Mouse (Mus musculus): ENCODE results near the gene Myl3. TPM values are rescaled to one million over a fixed set of nuclear protein-coding genes. Genes with fewer than 3 reads are reported as not detected.

Myl3 gene
- polyA plus RNA-seq, 1 experiment from 2014 or later: 3.5 TPM

GRCm38 (mm10) chr9:110752917-110753435 is 11.3 kb downstream of the Myl3 start:
- DNase-seq (ENCODE audit: low spot score): no peak
- H3K4me3 ChIP-seq: no peak overlapping the region
- H3K9me3 ChIP-seq (replicated peaks): no peaks in the 10 kb centered on the region
- H3K36me3 ChIP-seq: no peaks in the 10 kb centered on the region
- 82% methylated on average over 4 of the region's 4 CpGs for WGBS
- H3K27ac ChIP-seq: 0 out of 2 replicates have a peak overlapping the region, but pooled peaks have one; percentile 72
- peaks cover 54% of the 10 kb centered on the region for H3K27me3 ChIP-seq (ENCODE audit: low read depth, poor library complexity, severe bottlenecking)
- peaks cover 61% of the 10 kb centered on the region for H3K4me1 ChIP-seq

- no peak for DNase-seq (ENCODE audit: low spot score)
- Histone ChIP-seq H3K4me3 (no peak overlapping the region), H3K4me1 (peaks cover 60% of the 10 kb centered on the region), H3K27ac (no peak overlapping the region), H3K27me3 (ENCODE audit: low read depth, poor library complexity, severe bottlenecking) (peaks cover 50% of the 10 kb centered on the region), H3K9me3 (replicated peaks) (no peaks in the 10 kb centered on the region), H3K36me3 (no peaks in the 10 kb centered on the region)
- 89% methylated on average over 4 of the region's 4 CpGs for WGBS
Observed at GRCm38 (mm10) chr9:110753773-110754172, 12.1 kb downstream of the Myl3 start.

GRCm38 (mm10) chr9:110757816-110758215 is 16.2 kb downstream of the Myl3 start:
- 0 out of 2 replicates have a peak overlapping the region, but pooled peaks have one; percentile 11 for H3K27ac ChIP-seq
- H3K4me1 ChIP-seq: peaks cover 43% of the 10 kb centered on the region
- H3K4me3 ChIP-seq: no peak overlapping the region
- H3K9me3 ChIP-seq (replicated peaks): no peaks in the 10 kb centered on the region
- H3K36me3 ChIP-seq: no peaks in the 10 kb centered on the region
- WGBS: 80% methylated on average over 5 of the region's 5 CpGs
- H3K27me3 ChIP-seq (ENCODE audit: low read depth, poor library complexity, severe bottlenecking): peaks cover 35% of the 10 kb centered on the region
- no peak for DNase-seq (ENCODE audit: low spot score)

- H3K27me3 ChIP-seq (ENCODE audit: low read depth, poor library complexity, severe bottlenecking): peaks cover 35% of the 10 kb centered on the region
- peaks cover 42% of the 10 kb centered on the region for H3K4me1 ChIP-seq
- no peaks in the 10 kb centered on the region for H3K36me3 ChIP-seq
- WGBS: 72% methylated on average over 8 of the region's 8 CpGs
- no peak overlapping the region for H3K4me3 ChIP-seq
- H3K9me3 ChIP-seq (replicated peaks): no peaks in the 10 kb centered on the region
- DNase-seq (ENCODE audit: low spot score): no peak
- 0 out of 2 replicates have a peak overlapping the region, but pooled peaks have one; percentile 19 for H3K27ac ChIP-seq
Observed at GRCm38 (mm10) chr9:110758605-110759004, 16.9 kb downstream of the Myl3 start.

GRCm38 (mm10) chr9:110759265-110759664 is 17.6 kb downstream of the Myl3 start:
- Histone ChIP-seq H3K4me3 (no peak overlapping the region), H3K4me1 (peaks cover 39% of the 10 kb centered on the region), H3K36me3 (no peaks in the 10 kb centered on the region), H3K27ac (no peak overlapping the region), H3K9me3 (replicated peaks) (no peaks in the 10 kb centered on the region), H3K27me3 (ENCODE audit: low read depth, poor library complexity, severe bottlenecking) (peaks cover 37% of the 10 kb centered on the region)
- DNase-seq (ENCODE audit: low spot score): peak; percentile 66
- WGBS: 53% methylated on average over 2 of the region's 2 CpGs

GRCm38 (mm10) chr9:110760886-110761285 is 19.2 kb downstream of the Myl3 start:
- WGBS: 91% methylated on average over 8 of the region's 8 CpGs
- H3K27ac ChIP-seq: no peak overlapping the region

GRCm38 (mm10) chr9:110762763-110763162 is 21.1 kb downstream of the Myl3 start:
- 86% methylated on average over 10 of the region's 10 CpGs for WGBS
- DNase-seq (ENCODE audit: low spot score): no peak
- Histone ChIP-seq H3K27ac (no peak overlapping the region), H3K27me3 (ENCODE audit: low read depth, poor library complexity, severe bottlenecking) (peaks cover 43% of the 10 kb centered on the region), H3K4me3 (no peak overlapping the region), H3K9me3 (replicated peaks) (no peaks in the 10 kb centered on the region), H3K4me1 (peaks cover 52% of the 10 kb centered on the region), H3K36me3 (no peaks in the 10 kb centered on the region)

More at GRCm38 (mm10) chr9:110760886-110761285, 19.2 kb downstream of the Myl3 start:
- H3K9me3 ChIP-seq (replicated peaks): no peaks in the 10 kb centered on the region
- H3K27me3 ChIP-seq (ENCODE audit: low read depth, poor library complexity, severe bottlenecking): peaks cover 48% of the 10 kb centered on the region
- no peak for DNase-seq (ENCODE audit: low spot score)
- H3K36me3 ChIP-seq: no peaks in the 10 kb centered on the region
- peaks cover 51% of the 10 kb centered on the region for H3K4me1 ChIP-seq
- H3K4me3 ChIP-seq: no peak overlapping the region

- H3K9me3 ChIP-seq (replicated peaks): no peaks in the 10 kb centered on the region
- no peak overlapping the region for H3K4me3 ChIP-seq
- no peaks in the 10 kb centered on the region for H3K36me3 ChIP-seq
- no peak for DNase-seq (ENCODE audit: low spot score)
- 61% methylated on average over 2 of the region's 2 CpGs for WGBS
- peaks cover 42% of the 10 kb centered on the region for H3K27me3 ChIP-seq (ENCODE audit: low read depth, poor library complexity, severe bottlenecking)
- no peak overlapping the region for H3K27ac ChIP-seq
- H3K4me1 ChIP-seq: peaks cover 47% of the 10 kb centered on the region
Observed at GRCm38 (mm10) chr9:110763405-110763804, 21.7 kb downstream of the Myl3 start.

GRCm38 (mm10) chr9:110772336-110772735 is 30.7 kb downstream of the Myl3 start:
- 94% methylated on average over 10 of the region's 10 CpGs for WGBS
- Histone ChIP-seq H3K4me1 (0 out of 2 replicates have a peak, but pooled peaks cover 5% of the 10 kb centered on the region), H3K4me3 (no peak overlapping the region), H3K36me3 (no peaks in the 10 kb centered on the region), H3K9me3 (replicated peaks) (no peaks in the 10 kb centered on the region), H3K27me3 (ENCODE audit: low read depth, poor library complexity, severe bottlenecking) (peaks cover 12% of the 10 kb centered on the region), H3K27ac (no peak overlapping the region)
- no peak for DNase-seq (ENCODE audit: low spot score)

- peaks cover 16% of the 10 kb centered on the region for H3K4me1 ChIP-seq
- H3K9me3 ChIP-seq (replicated peaks): no peaks in the 10 kb centered on the region
- no peak for DNase-seq (ENCODE audit: low spot score)
- H3K27me3 ChIP-seq (ENCODE audit: low read depth, poor library complexity, severe bottlenecking): peaks cover 24% of the 10 kb centered on the region
- WGBS: 80% methylated on average over 15 of the region's 15 CpGs
- H3K4me3 ChIP-seq: no peak overlapping the region
- H3K36me3 ChIP-seq: no peaks in the 10 kb centered on the region
- H3K27ac ChIP-seq: peak overlapping the region; percentile 8; the same call in 1 of the 2 replicates
Observed at GRCm38 (mm10) chr9:110774403-110775268, 33.0 kb downstream of the Myl3 start.

GRCm38 (mm10) chr9:110775269-110776022 is 33.8 kb downstream of the Myl3 start:
- peaks cover 18% of the 10 kb centered on the region for H3K4me1 ChIP-seq
- no peak overlapping the region for H3K4me3 ChIP-seq
- DNase-seq (ENCODE audit: low spot score): no peak
- H3K27me3 ChIP-seq (ENCODE audit: low read depth, poor library complexity, severe bottlenecking): peaks cover 32% of the 10 kb centered on the region
- 81% methylated on average over 10 of the region's 10 CpGs for WGBS
- H3K27ac ChIP-seq: 0 out of 2 replicates have a peak overlapping the region, but pooled peaks have one; percentile 6
- H3K36me3 ChIP-seq: no peaks in the 10 kb centered on the region
- H3K9me3 ChIP-seq (replicated peaks): no peaks in the 10 kb centered on the region

- Histone ChIP-seq H3K4me3 (no peak overlapping the region), H3K4me1 (peaks cover 37% of the 10 kb centered on the region), H3K27ac (no peak overlapping the region), H3K9me3 (replicated peaks) (no peaks in the 10 kb centered on the region), H3K27me3 (ENCODE audit: low read depth, poor library complexity, severe bottlenecking) (peaks cover 42% of the 10 kb centered on the region), H3K36me3 (no peaks in the 10 kb centered on the region)
- no peak for DNase-seq (ENCODE audit: low spot score)
- 83% methylated on average over 1 of the region's 1 CpGs for WGBS
Observed at GRCm38 (mm10) chr9:110778100-110778499, 36.4 kb downstream of the Myl3 start.

Data from limb, embryonic 10.5 days (tissue).